Mouse (Mus musculus): ENCODE data around the gene Spdl1. TPM values are rescaled to one million over a fixed set of nuclear protein-coding genes. Genes with fewer than 3 reads are reported as not detected.

Gene Spdl1
- total RNA-seq, 2 experiments from 2014 or later, result 0.14 to 0.18 TPM

GRCm38 (mm10) chr11:34769396-34769795, 64.0 kb downstream of the Spdl1 start:
- Histone ChIP-seq H3K4me3 (no peak overlapping the region), H3K27ac (no peak overlapping the region)
- intact Hi-C loops (cut with DNase I), result no loop called here
- TF ChIP-seq CTCF (IDR thresholded peaks at IDR 0.05), result no peak
- DNase-seq, result no peak

DNA sequence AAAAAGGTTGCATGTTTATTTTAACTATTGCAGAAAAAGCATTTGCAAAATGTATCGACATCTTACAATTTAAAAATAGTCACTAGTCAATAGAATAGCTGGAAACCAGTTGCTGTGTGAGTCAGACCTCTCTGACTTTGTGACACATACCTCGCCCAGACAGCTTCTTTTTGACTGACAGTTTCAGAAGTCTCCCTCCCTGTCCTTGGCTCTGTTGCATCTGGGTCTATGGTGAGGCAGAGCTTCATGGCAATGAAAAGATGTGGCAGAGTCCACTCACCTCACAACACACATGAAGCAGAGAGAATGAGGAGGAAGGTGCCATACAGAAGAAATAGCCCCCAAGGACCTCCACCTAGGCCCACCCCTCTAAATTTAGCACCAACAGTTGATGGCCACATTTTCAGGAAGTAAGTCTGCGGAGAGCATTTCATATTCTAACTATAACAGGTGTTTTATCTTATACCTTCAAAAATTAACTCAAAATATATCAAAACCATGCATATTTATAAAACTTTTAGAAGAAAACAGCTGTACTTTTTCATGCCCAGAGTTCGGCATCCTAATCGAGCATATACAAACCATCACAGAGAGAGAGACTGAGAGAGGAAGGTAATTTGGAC, 69.6 kb downstream of the Spdl1 start:
- H3K4me3 ChIP-seq, result no peak overlapping the region
- intact Hi-C loops (cut with DNase I), result no loop called here
- no peak overlapping the region for H3K27ac ChIP-seq
- no peak for TF ChIP-seq CTCF (IDR thresholded peaks at IDR 0.05)
- no peak for DNase-seq

DNA sequence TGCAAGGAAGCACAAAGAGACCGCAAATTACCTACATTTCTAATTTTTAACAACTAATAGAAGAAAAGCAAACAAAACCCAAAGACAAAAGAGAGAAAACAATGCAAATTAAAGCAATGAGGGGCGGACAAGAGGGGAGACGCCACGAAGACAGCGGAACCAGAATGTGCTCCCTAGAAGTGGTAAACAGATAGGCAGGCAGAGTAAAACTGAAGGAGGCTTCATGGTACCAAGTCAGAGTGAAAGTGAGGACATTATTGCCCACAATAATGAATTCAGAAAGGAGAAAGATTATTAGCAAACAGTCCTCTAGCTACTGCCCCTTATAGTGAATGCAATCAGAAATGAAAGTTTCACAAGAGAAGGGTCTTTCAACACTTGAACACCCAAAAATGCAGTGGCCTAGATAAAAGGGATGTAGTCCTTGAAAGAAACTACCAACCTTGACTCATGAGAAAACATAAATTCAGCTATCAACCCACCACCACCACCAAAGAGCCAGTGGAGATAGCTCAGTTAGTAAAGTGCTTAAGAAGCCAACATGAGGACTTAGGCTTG, 70.8 kb downstream of the Spdl1 start:
- Histone ChIP-seq H3K4me3 (no peak overlapping the region), H3K27ac (no peak overlapping the region)
- no peak for DNase-seq
- intact Hi-C loops (cut with DNase I), result no loop called here
- no peak for TF ChIP-seq CTCF (IDR thresholded peaks at IDR 0.05)

- Histone ChIP-seq H3K27ac (no peak overlapping the region), H3K4me3 (no peak overlapping the region)
- intact Hi-C loops (cut with DNase I), result no loop called here
- TF ChIP-seq CTCF (IDR thresholded peaks at IDR 0.05), result no peak
- DNase-seq, result no peak
Observed at GRCm38 (mm10) chr11:34762125-34762524, 71.3 kb downstream of the Spdl1 start.

DNA sequence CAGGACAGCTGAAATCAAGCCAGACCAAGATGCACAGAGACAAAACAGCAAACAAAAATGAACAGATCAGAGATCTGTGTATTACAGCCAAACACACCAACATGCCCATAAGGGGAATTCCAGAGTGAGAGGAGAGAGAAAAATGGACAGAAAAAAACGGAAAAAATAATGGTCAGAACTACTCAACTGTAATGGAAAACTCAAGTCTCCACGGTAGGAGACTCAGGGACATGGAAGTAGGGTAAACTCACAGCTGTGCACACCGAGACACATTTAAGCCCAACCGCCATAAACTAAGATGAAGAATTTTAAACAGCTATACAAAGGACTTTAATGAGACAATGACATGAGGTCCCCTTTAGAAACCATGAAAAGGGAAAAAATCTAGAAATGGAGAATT, 73.9 kb downstream of the Spdl1 start:
- H3K4me3 ChIP-seq, result no peak overlapping the region
- intact Hi-C loops (cut with DNase I), result no loop called here
- no peak for DNase-seq
- no peak overlapping the region for H3K27ac ChIP-seq
- no peak for TF ChIP-seq CTCF (IDR thresholded peaks at IDR 0.05)

Other genes with a start within 250 kb of the Spdl1 start
- 1 to 10 TPM in 1 of 2 experiments, under 1 TPM in 1; 0.71 to 1.1 TPM for gene Dock2, start 49.7 kb downstream of the Spdl1 start, total RNA-seq (2021)

Measured in gastrocnemius, adult 2 months (tissue).